Mouse (Mus musculus): Measurements from ENCODE around the gene Irf9.

DNA sequence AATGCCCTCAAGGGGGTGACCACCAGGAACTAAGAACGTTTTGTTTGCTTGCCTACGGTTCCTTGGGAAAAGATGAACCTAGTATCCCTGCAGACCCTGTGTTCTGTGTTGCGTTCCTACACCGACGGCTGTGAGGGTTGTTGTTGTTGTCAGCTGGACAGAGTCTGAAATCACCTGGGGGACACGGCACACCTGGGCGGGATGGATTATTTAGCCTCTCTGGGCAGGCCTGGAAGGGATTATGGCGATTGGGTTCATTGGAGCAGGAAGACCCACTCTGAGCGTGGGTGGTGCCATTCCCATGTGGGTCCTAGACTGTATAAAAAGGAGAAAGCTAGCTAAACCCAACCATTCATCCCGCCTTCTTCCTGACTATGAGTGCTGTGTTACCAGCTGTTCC, 41.5 kb upstream of the Irf9 start:
- no peak for TF ChIP-seq CTCF (IDR thresholded peaks at IDR 0.05; ENCODE audit: low read depth)
- no peak for TF ChIP-seq EP300 (optimal IDR thresholded peaks at IDR 0.05)

All from stomach, postnatal 0 days (tissue).